Mouse (Mus musculus) stomach, postnatal 0 days (tissue): Measurements from ENCODE around the gene Fgfr2. TPM values are rescaled to one million over a fixed set of nuclear protein-coding genes. Genes with fewer than 3 reads are reported as not detected.

Experiments used
- ATAC-seq: fragments of 200-750 bp; cut with Nextera tagmentation; 2 replicates; pipeline ENCODE4 v1.8.0; 2017; ENCODE audit not compliant: low FRiP score, low TSS enrichment
- DNase-seq: peaks from one replicate; pipeline ENCODE4 v3.0.0-alpha.2; 2016; ENCODE audit warnings: low spot score
- H3K27ac ChIP-seq: fragments of 300-500 bp; sonication (generic); replicated peaks from 2 replicates; pipeline ENCODE4 v1.5.1; 2014; ENCODE audit warnings: mild to moderate bottlenecking, control low read depth
- H3K27me3 ChIP-seq: fragments of 300-500 bp; sonication (generic); 2 replicates; pipeline ENCODE4 v1.6.1; 2014; ENCODE audit warnings: low read length; ENCODE audit not compliant: control insufficient read depth, insufficient read depth
- H3K36me3 ChIP-seq: fragments of 300-500 bp; sonication (generic); 2 replicates; pipeline ENCODE4 v1.6.1; 2014; ENCODE audit warnings: low read length, mixed read lengths; ENCODE audit not compliant: control insufficient read depth, insufficient read depth
- H3K4me1 ChIP-seq: fragments of 300-500 bp; sonication (generic); replicated peaks from 2 replicates; pipeline ENCODE4 v1.6.1; 2014; ENCODE audit warnings: antibody characterized with exemption; ENCODE audit not compliant: control insufficient read depth, insufficient read depth
- H3K4me2 ChIP-seq: fragments of 300-500 bp; sonication (generic); replicated peaks from 2 replicates; pipeline ENCODE4 v1.6.1; 2014; ENCODE audit warnings: low read depth, mild to moderate bottlenecking, control low read depth, moderate library complexity
- H3K4me3 ChIP-seq: fragments of 300-500 bp; sonication (generic); 2 replicates; pipeline ENCODE4 v1.5.1; 2014; ENCODE audit warnings: low read depth, low read length, control low read depth
- H3K9ac ChIP-seq: fragments of 300-500 bp; sonication (generic); 2 replicates; pipeline ENCODE4 v1.6.1; 2014; ENCODE audit warnings: mild to moderate bottlenecking, low read length, control low read depth, mixed read lengths
- H3K9me3 ChIP-seq: fragments of 300-500 bp; sonication (generic); 2 replicates; pipeline ENCODE4 v1.6.1; 2016; ENCODE audit warnings: low read length; ENCODE audit not compliant: control insufficient read depth
- CTCF ChIP-seq: IDR thresholded peaks from 2 replicates; pipeline ENCODE4 v1.5.1; 2016; ENCODE audit warnings: antibody characterized with exemption, low read depth, mild to moderate bottlenecking, moderate library complexity
- EP300 ChIP-seq: optimal IDR thresholded peaks from 2 replicates; pipeline ENCODE3; 2016; ENCODE audit warnings: antibody characterized with exemption
- WGBS: fragments of 180-500 bp; shearing (Covaris S2); extraction: QIAGEN DNeasy Blood & Tissue Kit; methylation state at CpG from one replicate; pipeline ENCODE4 v1.1.7; 2014; 5-methylcytosine and 5-hydroxymethylcytosine counted together
- polyA plus RNA-seq: library from polyadenylated mRNA; unstranded; fragments of >200 nt; fragmentation: Nextera tagmentation; extraction: Ambion mirVana; gene quantifications from 2 replicates; pipeline ENCODE4 v1.2.1, GENCODE M21; 2015

Gene Fgfr2
- polyA plus RNA-seq, 1 experiment from 2014 or later, result 60.8 TPM

- Histone ChIP-seq H3K4me2 (no peak overlapping the region), H3K36me3 (no peaks in the 10 kb centered on the region), H3K4me3 (no peak overlapping the region), H3K9me3 (no peaks in the 10 kb centered on the region), H3K9ac (no peak overlapping the region), H3K27me3 (no peaks in the 10 kb centered on the region), H3K4me1 (no peaks in the 10 kb centered on the region), H3K27ac (no peak overlapping the region)
- no peak for TF ChIP-seq EP300
- TF ChIP-seq CTCF, result no peak
- WGBS, result 63% methylated on average over 1 of the region's 1 CpGs
- DNase-seq (no peak), ATAC-seq (no peak)
These were observed 2421.8 kb downstream of the Fgfr2 start for GRCm38 (mm10) chr7:130701336-130701735.

GRCm38 (mm10) chr7:130698480-130698879 is 2424.7 kb downstream of the Fgfr2 start:
- no peak for DNase-seq
- TF ChIP-seq CTCF (no peak), EP300 (no peak)
- Histone ChIP-seq H3K4me1 (peaks cover 3% of the 10 kb centered on the region), H3K36me3 (no peaks in the 10 kb centered on the region), H3K27me3 (no peaks in the 10 kb centered on the region), H3K4me2 (no peak overlapping the region), H3K9me3 (no peaks in the 10 kb centered on the region), H3K27ac (no peak overlapping the region), H3K4me3 (no peak overlapping the region), H3K9ac (no peak overlapping the region)
- no peak for ATAC-seq

- H3K9ac ChIP-seq, result no peak overlapping the region
- H3K4me3 ChIP-seq, result no peak overlapping the region
- ATAC-seq (no peak), DNase-seq (no peak)
- H3K27me3 ChIP-seq, result no peaks in the 10 kb centered on the region
- H3K9me3 ChIP-seq, result no peaks in the 10 kb centered on the region
- 68% methylated on average over 16 of the region's 16 CpGs for WGBS
- H3K4me1 ChIP-seq, result peaks cover 6% of the 10 kb centered on the region
- TF ChIP-seq CTCF, result no peak
- no peaks in the 10 kb centered on the region for H3K36me3 ChIP-seq
- no peak overlapping the region for H3K4me2 ChIP-seq
- H3K27ac ChIP-seq, result no peak overlapping the region
These were observed 2426.6 kb downstream of the Fgfr2 start for GRCm38 (mm10) chr7:130696347-130697234.

GRCm38 (mm10) chr7:130695669-130696338 is 2427.3 kb downstream of the Fgfr2 start:
- Histone ChIP-seq H3K9me3 (no peaks in the 10 kb centered on the region), H3K4me3 (no peak overlapping the region), H3K4me1 (peaks cover 6% of the 10 kb centered on the region), H3K27me3 (no peaks in the 10 kb centered on the region), H3K9ac (no peak overlapping the region), H3K27ac (0 out of 2 replicates have a peak overlapping the region, but pooled peaks have one; percentile 8), H3K4me2 (no peak overlapping the region), H3K36me3 (no peaks in the 10 kb centered on the region)
- DNase-seq (no peak), ATAC-seq (no peak)
- TF ChIP-seq CTCF (no peak), EP300 (no peak)
- WGBS, result 63% methylated on average over 13 of the region's 13 CpGs

GRCm38 (mm10) chr7:130693800-130694193 is 2429.4 kb downstream of the Fgfr2 start:
- peak overlapping the region; percentile 49 for H3K4me3 ChIP-seq
- H3K27ac ChIP-seq, result peak overlapping the region; percentile 85; the same call in 1 of the 2 replicates
- H3K36me3 ChIP-seq, result no peaks in the 10 kb centered on the region
- H3K9ac ChIP-seq, result peak overlapping the region; percentile 65; the same call in 1 of the 2 replicates
- TF ChIP-seq EP300 (no peak), CTCF (peak; percentile 20; the same call in 1 of the 2 replicates)
- peak overlapping the region; percentile 71 for H3K4me2 ChIP-seq
- peaks cover 6% of the 10 kb centered on the region for H3K4me1 ChIP-seq
- whole genome bisulfite sequencing, result 42% methylated on average over 11 of the region's 11 CpGs
- DNase-seq, result no peak
- H3K9me3 ChIP-seq, result no peaks in the 10 kb centered on the region
- ATAC-seq, result no peak
- no peaks in the 10 kb centered on the region for H3K27me3 ChIP-seq
